Mouse (Mus musculus) MEL (cell line): ENCODE data around the gene Arhgef15. TPM values are rescaled to one million over a fixed set of nuclear protein-coding genes. Genes with fewer than 3 reads are reported as not detected.

Source experiments
- DNase-seq: peaks from one replicate; pipeline ENCODE4 v3.0.0; 2011; ENCODE audit warnings: low read depth, low spot score
- H3K27ac ChIP-seq: 2 replicates; pipeline ENCODE4 v1.5.1; 2012; ENCODE audit warnings: low read depth, mild to moderate bottlenecking, control low read depth, low read length, moderate library complexity; ENCODE audit not compliant: control insufficient read depth
- H3K27me3 ChIP-seq, 2 experiments: fragments of 150-350 bp in 1 of 2; sonication (generic) in 1 of 2; 2 replicates each; pipeline ENCODE4 v1.6.1; 2012; ENCODE audit warnings: low read length in 2 of 2, mild to moderate bottlenecking in 2 of 2, improper control_type of control experiment in 1 of 2, moderate library complexity in 1 of 2; ENCODE audit not compliant: insufficient read depth in 2 of 2, control insufficient read depth in 1 of 2
- H3K36me3 ChIP-seq, 2 experiments: 2 replicates each; pipeline ENCODE4 v1.6.1; 2012 to 2014; ENCODE audit warnings: low read length in 2 of 2, improper control_type of control experiment in 1 of 2, inconsistent platforms in 1 of 2, mild to moderate bottlenecking in 1 of 2; ENCODE audit not compliant: insufficient read depth in 2 of 2, control insufficient read depth in 1 of 2
- H3K4me1 ChIP-seq, 2 experiments: fragments of 150-350 bp in 1 of 2; sonication (generic) in 1 of 2; 2 replicates each; pipeline ENCODE4 v1.6.1; 2012; ENCODE audit warnings: low read length in 2 of 2, improper control_type of control experiment in 1 of 2, mild to moderate bottlenecking in 1 of 2; ENCODE audit not compliant: insufficient read depth in 2 of 2, control insufficient read depth in 1 of 2
- H3K4me3 ChIP-seq, 2 experiments: fragments of 150-350 bp in 1 of 2; sonication (generic) in 1 of 2; 2 replicates each; pipeline ENCODE4 v1.5.1; 2012; ENCODE audit warnings: low read depth in 2 of 2, low read length in 2 of 2, mild to moderate bottlenecking in 2 of 2, moderate library complexity in 2 of 2, control low read depth in 1 of 2, improper control_type of control experiment in 1 of 2; ENCODE audit not compliant: control insufficient read depth in 1 of 2, insufficient read depth in 1 of 2
- H3K79me2 ChIP-seq: 2 replicates; pipeline ENCODE4 v1.6.1; 2012; ENCODE audit warnings: mild to moderate bottlenecking, low read length, moderate library complexity; ENCODE audit not compliant: control insufficient read depth, poor library complexity, insufficient read depth
- H3K9ac ChIP-seq: 2 replicates; pipeline ENCODE4 v1.6.1; 2012; ENCODE audit warnings: low read depth, mild to moderate bottlenecking, control low read depth, low read length, moderate library complexity; ENCODE audit not compliant: control insufficient read depth, poor library complexity, severe bottlenecking
- H3K9me3 ChIP-seq: fragments of 150-350 bp; sonication (generic); replicated peaks from 2 replicates; pipeline ENCODE4 v1.6.1; 2012; ENCODE audit warnings: mild to moderate bottlenecking, low read length, improper control_type of control experiment, moderate library complexity; ENCODE audit not compliant: insufficient read depth
- CHD1 ChIP-seq: IDR thresholded peaks from 2 replicates; pipeline ENCODE4 v1.6.1; 2012; ENCODE audit warnings: low read depth, mild to moderate bottlenecking, inconsistent platforms, low read length, improper control_type of control experiment
- CTCF ChIP-seq, 3 experiments: IDR thresholded peaks in 2 of 3; conservative IDR thresholded peaks in 1 of 3; 2 replicates each; pipeline ENCODE4 v1.5.1; 2011 to 2012; ENCODE audit warnings: low read length in 3 of 3, low read depth in 2 of 3, mild to moderate bottlenecking in 2 of 3, improper control_type of control experiment in 1 of 3, inconsistent platforms in 1 of 3, mixed read lengths in 1 of 3, moderate library complexity in 1 of 3; ENCODE audit not compliant: control insufficient read depth in 1 of 3, insufficient read depth in 1 of 3, poor library complexity in 1 of 3, severe bottlenecking in 1 of 3
- E2F4 ChIP-seq: IDR thresholded peaks from 2 replicates; pipeline ENCODE4 v1.6.1; 2011; ENCODE audit warnings: low read depth, low read length, improper control_type of control experiment, borderline replicate concordance
- HCFC1 ChIP-seq: IDR thresholded peaks from 2 replicates; pipeline ENCODE4 v1.6.1; 2012; ENCODE audit warnings: low read depth, mild to moderate bottlenecking, inconsistent platforms, low read length, improper control_type of control experiment, moderate library complexity
- KAT2A ChIP-seq: conservative IDR thresholded peaks from 2 replicates; pipeline ENCODE4 v1.6.1; 2012; ENCODE audit warnings: low read depth, low read length, improper control_type of control experiment, inconsistent platforms
- MAX ChIP-seq: IDR thresholded peaks from 2 replicates; pipeline ENCODE4 v1.6.1; 2011; ENCODE audit warnings: low read length, improper control_type of control experiment
- MYB ChIP-seq: IDR thresholded peaks from 2 replicates; pipeline ENCODE4 v1.6.1; 2011; ENCODE audit warnings: mild to moderate bottlenecking, low read depth, low read length, improper control_type of control experiment
- POLR2AphosphoS2 ChIP-seq: IDR thresholded peaks from 2 replicates; pipeline ENCODE4 v1.6.1; 2011; ENCODE audit warnings: low read length, improper control_type of control experiment
- POLR2AphosphoS5 ChIP-seq: IDR thresholded peaks from 2 replicates; pipeline ENCODE4 v1.6.1; 2012; ENCODE audit warnings: low read depth, borderline replicate concordance, mild to moderate bottlenecking, inconsistent platforms, low read length, moderate library complexity, mixed read lengths
- SMC3 ChIP-seq: IDR thresholded peaks from 2 replicates; pipeline ENCODE4 v1.6.1; 2011; ENCODE audit warnings: low read depth, low read length, improper control_type of control experiment
- TBP ChIP-seq: IDR thresholded peaks from 2 replicates; pipeline ENCODE4 v1.8.0; 2011; ENCODE audit warnings: low read depth, low read length, improper control_type of control experiment
- TCF12 ChIP-seq: IDR thresholded peaks from 2 replicates; pipeline ENCODE4 v1.6.1; 2014; ENCODE audit warnings: low read depth, mild to moderate bottlenecking, inconsistent platforms, low read length, improper control_type of control experiment, moderate library complexity
- USF1 ChIP-seq: IDR thresholded peaks from 2 replicates; pipeline ENCODE4 v1.6.1; 2014; ENCODE audit warnings: low read depth, mild to moderate bottlenecking, inconsistent platforms, low read length, improper control_type of control experiment, moderate library complexity
- USF2 ChIP-seq, 2 experiments: IDR thresholded peaks; 2 replicates each; pipeline ENCODE4 v1.6.1; 2011 to 2012; ENCODE audit warnings: improper control_type of control experiment in 2 of 2, low read length in 2 of 2, borderline replicate concordance in 1 of 2, inconsistent platforms in 1 of 2, low read depth in 1 of 2, mild to moderate bottlenecking in 1 of 2; ENCODE audit not compliant: insufficient read depth in 1 of 2
- polyA plus RNA-seq, 2 experiments: library from polyadenylated mRNA; stranded (reverse) in 1 of 2; unstranded in 1 of 2; fragments of >175 nt in 1 of 2; fragments of >200 nt in 1 of 2; gene quantifications; 2 replicates each; pipeline versions ENCODE4 v1.2.1 to v1.2.4; 2012; ENCODE audit warnings: low replicate concordance in 2 of 2, low read depth in 1 of 2; ENCODE audit not compliant: insufficient read length in 2 of 2, insufficient read depth in 1 of 2, missing spikeins in 1 of 2
- total RNA-seq: library from RNA; depleted of rRNA; stranded (reverse); fragments of 300-350 nt; gene quantifications from 2 replicates; pipeline ENCODE4 v1.2.3, GENCODE M21; 2012

The Arhgef15 gene
- total and polyA plus RNA-seq, 3 experiments, result 0.23 to 0.74 TPM; not detected in 1

DNA sequence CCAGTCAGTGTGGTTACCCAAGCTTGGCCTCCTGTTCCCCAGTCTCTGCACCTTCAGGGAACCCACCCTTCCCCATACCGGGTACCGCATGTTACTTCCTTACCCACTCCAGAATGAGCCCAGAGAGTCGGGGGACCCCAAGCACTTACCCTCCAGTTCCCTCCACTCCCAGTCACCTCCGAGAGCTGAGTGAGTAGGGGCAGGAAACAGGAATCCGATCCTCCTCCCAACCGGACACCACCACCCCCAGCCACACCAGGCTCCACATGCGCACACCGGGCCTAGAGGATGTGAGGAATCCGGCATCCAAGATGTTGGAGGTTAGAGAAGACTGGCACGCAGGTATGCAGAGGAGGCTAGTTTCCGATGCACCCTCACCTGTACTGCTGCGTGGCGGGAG, 583 bp downstream of the Arhgef15 start:
- no peak for DNase-seq
- H3K27ac ChIP-seq, result no peak overlapping the region
- peaks cover 0 to 6% of the 10 kb centered on the region in 2 experiments; a peak in 2 of 4 replicates for H3K4me1 ChIP-seq
- peaks cover 0 to 1% of the 10 kb centered on the region in 2 experiments; a peak in 2 of 4 replicates for H3K36me3 ChIP-seq
- no peaks in the 10 kb centered on the region for H3K9me3 ChIP-seq
- H3K4me3 ChIP-seq, result no peak overlapping the region
- H3K79me2 ChIP-seq, result no peaks in the 10 kb centered on the region
- TF ChIP-seq SMC3, result no peak
- no peak for TF ChIP-seq MAX
- no peak for TF ChIP-seq MYB
- TF ChIP-seq POLR2AphosphoS5, result no peak
- H3K9ac ChIP-seq, result no peak overlapping the region
- H3K27me3 ChIP-seq, result peaks cover 2 to 3% of the 10 kb centered on the region in 2 experiments; a peak in 3 of 4 replicates

GRCm38 (mm10) chr11:68956107-68956506, 1.2 kb downstream of the Arhgef15 start:
- Histone ChIP-seq H3K4me1 (no peaks in the 10 kb centered on the region), H3K9ac (no peak overlapping the region), H3K36me3 (no peaks in the 10 kb centered on the region), H3K9me3 (no peaks in the 10 kb centered on the region), H3K4me3 (no peak overlapping the region), H3K27me3 (peaks cover 2 to 6% of the 10 kb centered on the region in 2 experiments), H3K79me2 (no peaks in the 10 kb centered on the region), H3K27ac (no peak overlapping the region)
- TF ChIP-seq MAX (no peak), POLR2AphosphoS2 (no peak), TCF12 (no peak), MYB (no peak), USF2 (IDR thresholded peaks at IDR 0.05; ENCODE audit: borderline replicate concordance in 1 of 2, insufficient read depth in 1 of 2, low read depth in 1 of 2, low read length in 2 of 2) (no peak), KAT2A (no peak), HCFC1 (no peak), E2F4 (no peak), CHD1 (no peak), CTCF (IDR thresholded peaks at IDR 0.05 in 2 of 3, conservative IDR thresholded peaks at IDR 0.05 in 1 of 3; ENCODE audit: control insufficient read depth in 1 of 3, insufficient read depth in 1 of 3, low read depth in 2 of 3, low read length in 3 of 3, poor library complexity in 1 of 3, severe bottlenecking in 1 of 3) (no peak), USF1 (no peak)
- DNase-seq, result no peak

DNA sequence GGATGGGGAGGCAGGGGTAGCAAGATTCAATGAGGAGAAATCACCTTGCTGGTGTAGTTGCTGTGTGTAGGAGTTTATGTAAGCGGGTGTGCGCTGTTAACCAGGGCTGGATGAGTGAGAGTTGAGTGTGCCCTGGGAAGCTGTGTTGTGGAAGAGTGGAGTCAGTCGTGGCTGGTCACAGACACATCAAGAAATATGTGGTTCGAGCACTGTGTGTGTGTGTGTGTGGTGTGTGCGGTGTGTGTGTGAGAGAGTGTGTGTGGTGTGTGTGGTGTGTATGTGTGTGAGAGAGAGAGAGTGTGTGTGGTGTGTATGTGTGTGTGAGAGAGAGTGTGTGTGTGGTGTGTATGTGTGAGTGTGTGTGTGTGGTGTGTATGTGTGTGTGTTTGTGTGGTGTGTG, 1.8 kb downstream of the Arhgef15 start:
- peak; percentile 62; the same call in 1 of the 2 replicates for TF ChIP-seq POLR2AphosphoS5
- no peak for TF ChIP-seq TBP
- DNase-seq, result no peak
- Histone ChIP-seq H3K79me2 (no peaks in the 10 kb centered on the region), H3K9me3 (no peaks in the 10 kb centered on the region), H3K9ac (no peak overlapping the region), H3K36me3 (no peaks in the 10 kb centered on the region), H3K4me3 (no peak overlapping the region), H3K27ac (no peak overlapping the region), H3K27me3 (peaks cover 4 to 6% of the 10 kb centered on the region in 2 experiments), H3K4me1 (no peaks in the 10 kb centered on the region)
